Mouse (Mus musculus) mouse embryonic stem cell (cell line): ENCODE measurements around the gene Wwox.

Source experiments
- in situ Hi-C, 2 experiments: fragments of 300-500 bp; cut with MboI; formaldehyde crosslinking; loops; 1 replicate in 1 of 2; 3 replicates in 1 of 2; pipeline ENCODE4 v1.14.3; 2019 to 2020; ENCODE audit warnings: low sequenced_read_pairs in 2 of 2, low pct_unique_long_range_greater_than_20kb in 1 of 2, mixed read lengths in 1 of 2; ENCODE audit not compliant: unreplicated experiment in 1 of 2

Gene Wwox

DNA sequence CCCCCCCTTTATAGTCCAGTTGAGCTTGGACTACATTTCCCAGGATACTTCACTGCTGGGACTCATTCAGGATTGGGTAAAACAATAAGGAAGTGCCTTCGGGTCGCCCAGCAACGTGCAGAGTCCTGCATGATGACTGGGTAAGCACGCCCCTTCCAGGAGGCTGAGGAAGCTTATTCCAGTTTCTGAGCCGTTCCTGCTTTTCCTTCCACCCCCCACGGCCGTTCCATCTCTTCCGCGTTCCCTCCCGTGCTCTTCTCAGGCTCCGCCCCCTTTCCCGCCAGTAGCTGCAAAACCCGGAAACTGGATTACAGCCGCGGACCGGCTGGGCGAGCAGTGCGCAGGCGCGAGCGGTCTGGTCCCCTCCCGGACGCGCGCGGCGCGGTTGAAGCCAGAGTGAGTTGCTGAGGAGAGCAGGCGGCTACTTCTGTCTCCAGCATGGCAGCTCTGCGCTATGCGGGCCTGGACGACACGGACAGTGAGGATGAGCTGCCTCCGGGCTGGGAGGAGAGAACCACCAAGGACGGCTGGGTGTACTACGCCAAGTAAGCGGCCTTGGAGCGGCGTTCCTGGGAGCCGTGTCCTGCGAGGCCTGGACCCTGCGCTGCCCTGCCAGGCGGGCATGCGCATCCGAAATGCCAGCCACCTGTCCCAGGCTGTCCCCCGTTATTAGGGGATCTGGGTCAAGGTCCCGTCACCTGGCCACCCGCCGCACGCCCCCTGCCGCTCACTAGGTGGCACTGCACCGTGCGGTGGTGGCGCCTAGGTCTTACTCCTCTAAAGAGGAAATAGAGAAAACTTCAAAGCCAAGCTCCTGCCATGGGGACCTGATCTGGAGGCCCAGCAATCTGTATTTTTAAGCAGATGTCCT is at the start of gene Wwox:
Gene Wwox (plus strand): TSS at position 322 of the 871 bp plus-strand sequence.
- in situ Hi-C loops, result loop anchor here (10.0 kb wide), 3 partner anchors 65 to 365 kb away; no protein-coding TSS in a partner anchor

DNA sequence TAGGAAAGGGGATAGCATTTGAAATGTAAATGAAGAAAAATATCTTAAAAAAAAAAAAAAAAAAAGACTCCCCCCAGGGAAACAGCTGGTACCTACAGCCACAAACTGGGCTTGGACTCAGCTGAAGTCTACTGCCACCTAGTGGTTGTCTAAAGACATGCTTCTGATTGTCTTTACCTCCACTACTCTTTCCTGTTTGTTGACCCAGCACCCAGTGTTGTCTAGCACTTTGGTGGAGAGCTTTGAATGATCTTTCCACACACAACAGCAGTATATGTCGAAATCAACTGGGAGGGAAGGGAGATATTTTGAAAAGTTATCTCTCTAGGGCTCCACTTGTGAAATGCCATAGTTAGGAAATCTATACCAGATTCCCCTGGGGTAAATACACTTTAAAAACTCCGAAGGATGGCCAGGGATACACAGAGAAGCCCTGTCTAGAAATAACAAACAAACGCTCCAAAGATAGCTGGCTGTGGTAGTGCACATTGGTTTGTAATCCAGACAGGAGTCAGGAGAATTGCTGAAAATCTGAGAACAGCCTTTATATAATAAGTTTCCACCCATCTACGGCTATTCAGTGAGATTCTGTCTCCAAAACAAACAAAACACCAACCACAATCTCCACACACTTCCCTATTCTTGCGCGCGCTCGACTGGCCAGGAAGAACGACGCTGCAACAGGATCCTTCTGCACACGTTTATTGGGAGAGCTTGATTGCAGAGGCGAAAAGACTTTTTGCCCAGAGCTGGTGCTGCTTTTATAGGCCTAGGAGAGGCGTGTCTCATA is 48.8 kb upstream of the Wwox start:
- in situ Hi-C loops, result no loop called here

DNA sequence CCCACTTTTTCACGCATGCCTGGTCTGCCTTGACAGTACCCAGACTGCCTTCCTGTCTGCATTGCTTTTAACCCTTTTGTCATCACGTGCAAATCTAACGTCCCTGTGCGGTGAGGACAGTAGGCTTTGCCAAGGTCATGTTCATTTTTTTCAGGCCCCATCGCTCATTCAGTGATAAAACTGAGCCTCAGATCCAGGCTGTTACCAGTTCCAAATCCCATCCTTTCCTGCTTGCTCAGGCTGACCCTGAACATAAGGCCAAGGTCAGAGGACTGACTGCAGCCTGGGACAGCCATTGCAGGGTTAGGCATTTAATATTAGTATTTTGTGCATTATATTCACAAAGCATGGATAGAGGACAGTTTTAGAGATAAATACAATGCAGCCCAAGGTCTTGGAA is 41.1 kb upstream of the Wwox start:
- in situ Hi-C loops, result no loop called here

DNA sequence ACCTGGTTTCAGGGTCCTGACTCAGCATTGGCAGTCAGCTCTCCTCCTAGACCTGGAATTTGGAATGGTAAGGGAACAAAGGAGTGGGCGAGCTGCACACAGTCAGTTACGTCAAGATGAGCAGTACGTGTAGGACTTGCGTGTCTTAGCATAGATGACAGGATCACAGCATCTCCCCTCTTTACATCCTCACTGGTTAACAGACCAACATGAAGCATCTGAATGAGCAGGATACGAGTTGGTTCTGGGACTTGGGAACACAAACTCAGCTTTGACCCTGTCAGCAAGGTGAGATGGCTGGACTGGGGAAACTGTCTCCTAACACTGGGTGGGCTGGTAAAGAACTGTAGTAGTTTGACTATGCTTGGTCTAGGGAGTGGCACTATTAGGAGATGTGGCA is 40.2 kb upstream of the Wwox start:
- in situ Hi-C loops, result no loop called here

GRCm38 (mm10) chr8:114401679-114402078 is 37.8 kb upstream of the Wwox start:
- in situ Hi-C loops, result loop anchor here in 1 of 2 experiments (25.0 kb wide), 1 partner anchor 739 kb away; no protein-coding TSS in a partner anchor

GRCm38 (mm10) chr8:114411421-114411820 is 28.0 kb upstream of the Wwox start:
- in situ Hi-C loops, result loop anchor here in 1 of 2 experiments (25.0 kb wide), 1 partner anchor 749 kb away; no protein-coding TSS in a partner anchor

GRCm38 (mm10) chr8:114417786-114418185 is 21.7 kb upstream of the Wwox start, which contains the start of gene Clec3a:
TSS of gene Clec3a (plus strand) at chr8:114418086.
- in situ Hi-C loops, result loop anchor here in 1 of 2 experiments (25.0 kb wide), 1 partner anchor 755 kb away; no protein-coding TSS in a partner anchor

DNA sequence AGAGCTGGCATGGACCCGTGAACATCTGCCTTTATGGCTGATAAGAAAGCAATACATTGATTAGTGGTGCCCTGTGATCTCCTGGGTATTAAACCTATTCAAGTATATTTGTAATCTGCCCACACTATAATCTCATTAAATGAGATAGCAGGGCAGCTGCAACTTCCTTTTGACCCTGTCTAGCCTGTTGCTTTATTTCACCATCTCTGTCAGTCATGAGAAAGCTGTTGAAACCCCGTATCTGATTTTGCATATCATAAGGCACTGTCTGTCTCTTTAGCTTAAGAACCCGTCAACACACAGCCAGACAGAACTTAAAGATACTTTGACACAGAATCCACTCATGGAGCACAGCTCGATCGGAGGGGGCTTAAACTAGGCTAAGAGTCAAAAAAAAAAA is 21.0 kb upstream of the Wwox start:
- in situ Hi-C loops, result loop anchor here in 1 of 2 experiments (25.0 kb wide), 1 partner anchor 756 kb away; no protein-coding TSS in a partner anchor

DNA sequence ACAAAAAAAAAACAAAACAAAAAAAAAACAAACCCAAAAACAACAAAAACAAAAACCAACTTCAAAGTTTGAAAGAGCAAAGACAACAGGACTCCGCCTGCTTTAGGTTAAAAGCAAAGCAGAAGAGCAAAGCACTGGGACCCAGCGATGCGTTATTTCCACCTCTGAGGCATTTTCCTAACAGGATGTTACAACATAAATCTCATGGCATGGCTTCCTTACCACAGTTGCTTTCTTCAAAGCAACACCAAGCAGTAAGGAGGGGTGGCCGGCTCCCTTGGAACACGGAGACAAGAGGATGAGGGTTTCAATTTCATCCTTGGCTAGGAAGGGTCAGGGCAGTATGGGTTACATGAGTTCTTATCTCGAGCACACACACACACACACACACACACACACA is 20.6 kb upstream of the Wwox start:
- in situ Hi-C loops, result loop anchor here in 1 of 2 experiments (25.0 kb wide), 1 partner anchor 757 kb away; no protein-coding TSS in a partner anchor

GRCm38 (mm10) chr8:114421544-114421943 is 17.9 kb upstream of the Wwox start:
- in situ Hi-C loops, result loop anchor here in 1 of 2 experiments (25.0 kb wide), 1 partner anchor 759 kb away; no protein-coding TSS in a partner anchor

- in situ Hi-C loops, result loop anchor here (10.0 kb wide), 3 partner anchors 63 to 363 kb away; no protein-coding TSS in a partner anchor
Measured at GRCm38 (mm10) chr8:114438236-114438635, 1.2 kb upstream of the Wwox start.

- in situ Hi-C loops, result no loop called here
Measured at GRCm38 (mm10) chr8:114440205-114440589, 742 bp downstream of the Wwox start.

- in situ Hi-C loops, result no loop called here
Measured at GRCm38 (mm10) chr8:114441616-114442015, 2.2 kb downstream of the Wwox start.

DNA sequence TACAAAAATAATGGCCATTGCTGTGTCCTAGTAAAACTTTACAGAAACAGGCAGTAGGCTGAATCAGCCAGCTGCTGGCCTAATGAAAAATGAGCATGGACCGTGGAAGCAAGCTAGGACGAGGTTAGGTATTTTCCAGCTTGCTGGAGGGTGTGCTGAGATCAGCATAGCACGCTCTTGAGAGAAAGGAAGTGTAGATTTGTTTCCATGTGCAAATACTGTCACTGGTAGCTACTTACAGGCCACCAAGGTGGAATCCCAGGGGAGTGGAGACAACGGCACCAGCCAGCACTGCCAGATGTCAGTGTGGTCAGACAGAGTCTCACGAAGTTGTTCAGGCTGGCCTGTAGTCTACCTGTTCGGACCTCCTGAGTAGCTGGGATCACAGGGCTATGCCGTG is 7.4 kb downstream of the Wwox start:
- in situ Hi-C loops, result no loop called here

GRCm38 (mm10) chr8:114452278-114452677 is 12.8 kb downstream of the Wwox start:
- in situ Hi-C loops, result no loop called here

DNA sequence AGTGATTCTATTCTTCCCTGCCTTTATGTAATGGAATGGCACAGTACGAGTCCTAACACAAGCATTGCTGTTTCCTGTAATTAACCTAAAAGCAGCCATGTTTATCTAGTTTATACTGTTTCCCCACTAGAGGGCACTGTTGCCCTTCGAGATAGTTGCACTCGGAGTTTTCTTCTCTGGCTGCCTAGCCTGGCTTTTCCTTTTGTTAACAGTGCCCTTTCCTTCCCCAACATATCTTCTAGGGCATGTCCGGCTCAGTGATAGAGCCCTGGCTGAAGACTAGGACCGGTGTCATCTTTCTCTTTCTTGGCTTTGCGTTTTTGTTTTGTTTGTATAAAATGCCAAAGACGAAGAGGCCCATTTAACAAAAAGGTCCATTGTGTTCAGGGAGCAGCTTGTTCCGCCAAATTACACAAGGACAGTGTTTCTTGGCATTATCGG is 13.3 kb downstream of the Wwox start:
- in situ Hi-C loops, result no loop called here

DNA sequence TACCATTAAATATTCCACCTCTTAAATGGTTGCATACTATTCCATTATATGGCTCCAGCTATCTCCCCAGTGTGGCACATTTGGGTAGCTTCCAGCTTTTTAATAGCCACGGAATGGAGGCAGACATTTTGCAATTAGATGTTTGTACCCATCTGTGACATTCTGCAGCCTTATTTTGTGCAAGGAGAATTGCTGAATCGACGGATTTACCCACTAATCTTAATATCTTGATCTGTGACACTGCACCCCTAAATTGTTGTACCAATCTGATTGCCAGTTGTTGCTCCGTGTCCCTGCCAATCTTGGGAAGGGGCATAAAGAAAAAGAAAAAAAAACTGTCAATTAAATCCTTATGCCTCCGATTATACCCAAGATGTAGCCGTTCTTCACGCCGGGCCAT is 15.8 kb downstream of the Wwox start:
- in situ Hi-C loops, result no loop called here

DNA sequence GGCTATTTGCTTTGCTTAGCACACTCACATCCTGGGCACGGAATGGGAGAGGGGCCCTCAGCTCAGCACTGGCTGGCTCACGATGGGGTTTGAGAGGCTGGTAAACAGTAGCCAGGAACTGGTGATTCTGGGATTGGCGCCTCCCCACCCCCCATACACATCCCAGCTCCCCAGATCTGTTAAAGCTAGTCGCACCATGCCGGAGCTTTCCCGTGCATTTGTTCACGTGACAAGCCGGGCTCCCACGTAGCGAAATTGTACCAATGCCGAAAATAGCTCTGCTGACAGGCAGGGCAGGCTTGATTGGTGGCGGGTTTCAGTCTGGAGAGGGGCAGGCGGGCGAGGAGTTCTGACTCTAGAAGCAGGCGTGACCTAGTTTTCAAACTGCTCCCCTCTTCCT is 16.5 kb downstream of the Wwox start:
- in situ Hi-C loops, result no loop called here
